Mouse (Mus musculus) left cerebral cortex, postnatal 36 days (tissue): ENCODE results near the gene Nacc2. TPM values are rescaled to one million over a fixed set of nuclear protein-coding genes. Genes with fewer than 3 reads are reported as not detected.

Experiments
- DNase-seq, 2 experiments: peaks; one replicate each; pipeline ENCODE4 v3.0.0; 2021 to 2022; ENCODE audit warnings: low spot score in 2 of 2, mixed read lengths in 1 of 2
- intact Hi-C: fragments of 180-260 bp; cut with DNase I; formaldehyde crosslinking; loops from one replicate; pipeline ENCODE4 v1.15.1; 2025
- total RNA-seq, 2 experiments: library from RNA; stranded (reverse); gene quantifications; 2 replicates each; pipeline ENCODE4 v1.2.3; 2021

Gene Nacc2
- total RNA-seq, 2 experiments from 2014 or later = 69.8 to 75.7 TPM

- intact Hi-C loops = no loop called here
Measured at GRCm38 (mm10) chr2:26068175-26068574, 54.8 kb downstream of the Nacc2 start.

GRCm38 (mm10) chr2:26066527-26066926 is 56.5 kb downstream of the Nacc2 start:
- intact Hi-C loops = loop anchor here (2.0 kb wide), 1 partner anchor 24 kb away; no protein-coding TSS in a partner anchor

More at GRCm38 (mm10) chr2:26068175-26068574, 54.8 kb downstream of the Nacc2 start:
- DNase-seq = no peak

GRCm38 (mm10) chr2:26062742-26063427 is 60.1 kb downstream of the Nacc2 start:
- intact Hi-C loops = no loop called here
- no peak for DNase-seq

More at GRCm38 (mm10) chr2:26066527-26066926, 56.5 kb downstream of the Nacc2 start:
- DNase-seq = peak; percentile 81 to 83

- DNase-seq = no peak
- intact Hi-C loops = no loop called here
Measured at GRCm38 (mm10) chr2:26062241-26062640, 60.8 kb downstream of the Nacc2 start.

GRCm38 (mm10) chr2:26061018-26061666 is 61.9 kb downstream of the Nacc2 start:
- intact Hi-C loops = no loop called here
- DNase-seq = peak; percentile 39 to 60

GRCm38 (mm10) chr2:26057053-26057452 is 66.0 kb downstream of the Nacc2 start:
- DNase-seq = no peak
- intact Hi-C loops = loop anchor here (5.0 kb wide), 1 partner anchor 35 kb away; no protein-coding TSS in a partner anchor

GRCm38 (mm10) chr2:26056226-26056625 is 66.8 kb downstream of the Nacc2 start:
- no peak for DNase-seq
- intact Hi-C loops = loop anchor here (5.0 kb wide), 1 partner anchor 36 kb away; no protein-coding TSS in a partner anchor

GRCm38 (mm10) chr2:26055747-26056102 is 67.3 kb downstream of the Nacc2 start:
- intact Hi-C loops = loop anchor here (2.0 to 5.0 kb wide), 2 partner anchors 37 to 85 kb away; no protein-coding TSS in a partner anchor
- no peak for DNase-seq

- intact Hi-C loops = loop anchor here (2.0 to 5.0 kb wide), 2 partner anchors 37 to 86 kb away; no protein-coding TSS in a partner anchor
- DNase-seq = peak; percentile 49 to 53
Measured at GRCm38 (mm10) chr2:26055046-26055746, 67.8 kb downstream of the Nacc2 start.

GRCm38 (mm10) chr2:26052806-26053205 is 70.2 kb downstream of the Nacc2 start:
- no peak for DNase-seq
- intact Hi-C loops = no loop called here

GRCm38 (mm10) chr2:26048816-26049215 is 74.2 kb downstream of the Nacc2 start:
- intact Hi-C loops = no loop called here
- DNase-seq = no peak

- intact Hi-C loops = no loop called here
- no peak for DNase-seq
Measured at GRCm38 (mm10) chr2:26044216-26044615, 78.8 kb downstream of the Nacc2 start.

GRCm38 (mm10) chr2:26042603-26043002 is 80.4 kb downstream of the Nacc2 start:
- intact Hi-C loops = no loop called here
- DNase-seq = no peak

GRCm38 (mm10) chr2:26041163-26041810 is 81.7 kb downstream of the Nacc2 start:
- intact Hi-C loops = no loop called here
- no peak for DNase-seq

- intact Hi-C loops = no loop called here
- peak; percentile 51 to 61 for DNase-seq
Measured at GRCm38 (mm10) chr2:26039951-26040350, 83.1 kb downstream of the Nacc2 start.

- DNase-seq = no peak
- intact Hi-C loops = no loop called here
Measured at GRCm38 (mm10) chr2:26037386-26037785, 85.6 kb downstream of the Nacc2 start.

GRCm38 (mm10) chr2:26034344-26035050 is 88.5 kb downstream of the Nacc2 start:
- intact Hi-C loops = no loop called here

GRCm38 (mm10) chr2:26030288-26030687 is 92.7 kb downstream of the Nacc2 start:
- no peak for DNase-seq
- intact Hi-C loops = no loop called here

More at GRCm38 (mm10) chr2:26034344-26035050, 88.5 kb downstream of the Nacc2 start:
- no peak for DNase-seq
